Mouse (Mus musculus): ENCODE results near the gene Ankrd13a.

DNA sequence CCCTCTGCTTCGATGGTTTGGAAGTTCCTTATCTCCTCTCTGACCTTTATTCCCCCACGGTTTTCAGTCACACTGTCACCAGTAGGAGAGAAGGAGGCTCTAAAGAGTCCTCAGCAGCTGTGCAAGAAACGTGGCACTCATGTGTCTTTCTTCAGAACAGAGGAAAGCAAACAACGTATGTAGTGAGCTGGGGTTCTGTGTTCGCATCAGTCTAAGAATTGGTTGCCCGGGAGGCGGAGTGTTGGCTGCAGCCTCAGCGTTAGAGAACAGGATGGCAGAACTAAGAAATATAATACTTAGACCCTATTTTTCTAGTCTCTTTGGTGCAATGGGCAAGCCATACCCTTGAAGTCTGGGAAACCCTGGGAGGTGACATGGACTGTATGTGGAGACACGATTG is 8.5 kb downstream of the Ankrd13a start:
- TF ChIP-seq CTCF (IDR thresholded peaks at IDR 0.05; ENCODE audit: insufficient read depth, low read length) (no peak), POLR2A (IDR thresholded peaks at IDR 0.05; ENCODE audit: borderline replicate concordance, extremely low read depth, low read depth, low read length) (no peak)
